Mouse (Mus musculus): Measurements from ENCODE around the gene Hspa4l.

DNA sequence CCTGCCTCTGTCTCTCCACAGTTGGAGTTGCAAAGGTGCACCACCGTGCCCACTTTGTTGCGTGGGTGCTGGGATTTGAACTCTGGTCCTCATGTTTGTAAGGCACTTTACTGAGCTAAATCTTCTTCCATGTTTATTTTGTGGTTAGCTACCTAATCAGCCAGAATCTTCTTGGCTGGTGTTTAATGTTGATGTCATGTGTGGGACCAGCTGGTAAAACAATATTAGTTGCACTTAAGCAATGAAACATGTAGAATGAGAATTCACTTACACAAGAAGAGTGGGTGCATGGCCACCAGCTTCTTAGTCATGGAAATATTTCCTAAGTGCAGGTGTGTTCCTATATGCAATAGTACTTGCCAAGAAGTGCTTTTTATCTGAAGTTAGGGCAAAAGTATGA is 49.1 kb upstream of the Hspa4l start:
- TF ChIP-seq E2F4 (IDR thresholded peaks at IDR 0.05; ENCODE audit: insufficient read depth) (no peak), POLR2A (IDR thresholded peaks at IDR 0.05; ENCODE audit: insufficient read length, low read depth) (no peak), MYOD1 (IDR thresholded peaks at IDR 0.05; ENCODE audit: control insufficient read depth in 1 of 3, insufficient read length in 2 of 3, low read depth in 2 of 3) (no peak), MYOG (IDR thresholded peaks at IDR 0.05; ENCODE audit: control insufficient read depth in 1 of 3, insufficient read depth in 1 of 3, insufficient read length in 2 of 3, low read depth in 2 of 3) (no peak), SRF (IDR thresholded peaks at IDR 0.05; ENCODE audit: control insufficient read depth, insufficient read length, low read depth) (no peak), POLR2AphosphoS2 (IDR thresholded peaks at IDR 0.05; ENCODE audit: insufficient read length, low read depth) (no peak), TCF12 (IDR thresholded peaks at IDR 0.05; ENCODE audit: insufficient read depth, poor library complexity, severe bottlenecking) (no peak)

Data from myocyte (in vitro differentiated cells).